Mouse (Mus musculus): ENCODE data around the gene Grpr.

Gene Grpr

DNA sequence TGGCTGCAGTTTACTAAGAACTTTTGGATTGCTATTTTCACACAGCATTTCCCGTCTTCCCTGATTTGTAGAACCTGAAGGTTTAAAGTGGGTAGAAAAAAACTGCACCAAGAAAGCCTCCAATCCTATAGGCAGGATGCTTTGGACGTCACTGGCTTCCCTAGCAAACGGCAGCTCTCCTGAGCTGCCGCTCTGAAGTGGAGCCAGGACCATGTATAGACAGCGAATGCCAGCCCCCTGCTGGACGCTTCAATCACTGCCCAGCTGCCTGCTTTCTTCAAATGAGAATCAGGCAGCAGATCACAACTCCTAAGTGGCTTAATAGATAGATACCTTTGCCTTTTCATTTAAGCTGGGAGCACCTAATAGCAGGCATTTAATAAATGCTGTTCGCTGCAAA, at the start of gene Grpr:
Grpr (minus strand) TSS at position 12 of the 400 bp plus-strand sequence.
- DNase-seq (ENCODE audit: low spot score) = peak; percentile 50

DNA sequence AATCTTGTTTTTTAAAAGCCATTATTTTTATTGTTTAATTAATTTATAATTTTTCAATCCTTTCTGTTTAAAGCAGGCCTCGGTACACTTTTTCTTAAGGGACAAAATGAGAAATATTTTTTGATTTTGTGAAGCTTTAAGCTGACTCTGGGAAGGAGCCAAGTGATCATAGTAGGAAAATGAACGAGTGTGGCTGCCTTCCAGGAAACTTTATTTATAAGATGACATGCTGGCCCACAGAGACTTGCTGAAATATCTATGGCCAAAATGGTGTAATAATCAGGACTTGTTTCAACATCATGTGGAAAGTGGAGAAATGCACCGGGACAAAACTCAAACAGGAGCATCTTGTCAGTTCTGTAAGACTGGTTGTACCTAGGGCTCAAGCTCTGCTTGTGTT, 11.0 kb upstream of the Grpr start:
- no peak for DNase-seq (ENCODE audit: low spot score)

DNA sequence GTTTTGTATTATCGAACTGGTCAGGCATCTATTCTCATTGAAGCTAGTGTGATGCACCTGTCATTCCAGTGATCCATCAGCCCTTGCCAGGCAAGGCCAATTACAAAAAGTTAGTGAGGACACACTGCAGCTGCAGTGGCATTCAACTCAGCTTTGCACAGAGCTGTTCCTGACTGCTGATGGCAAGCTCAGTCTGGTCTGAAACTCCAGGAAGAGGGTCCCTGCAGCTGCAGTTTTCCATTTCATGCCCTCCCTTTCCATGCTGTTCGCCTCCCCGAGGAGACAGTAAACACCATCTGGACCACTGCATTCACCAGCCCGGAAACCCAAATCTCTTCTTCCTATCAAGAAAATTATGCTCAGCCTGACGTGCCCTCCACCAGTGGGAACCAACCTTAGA, 2.4 kb downstream of the Grpr start:
- no peak for DNase-seq (ENCODE audit: low spot score)

DNA sequence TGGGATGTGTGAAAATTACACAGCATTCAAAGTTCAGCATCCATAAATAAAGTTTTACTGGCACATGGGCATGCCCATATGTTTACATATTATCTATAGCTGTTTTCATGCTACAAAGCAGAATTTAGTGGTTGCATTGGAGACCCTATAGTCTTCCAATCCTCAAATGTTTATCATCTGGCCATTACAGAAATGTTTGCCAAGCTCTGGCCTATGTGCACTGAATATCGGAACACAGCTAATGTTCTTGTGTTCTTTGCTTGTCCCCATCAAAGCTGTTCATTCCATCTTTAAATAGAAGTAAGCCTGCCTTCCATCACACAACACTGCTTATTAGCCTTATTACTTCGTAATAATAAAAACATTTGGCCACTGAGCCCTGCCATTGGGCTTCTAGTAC, 16.6 kb downstream of the Grpr start:
- no peak for DNase-seq (ENCODE audit: low spot score)

DNA sequence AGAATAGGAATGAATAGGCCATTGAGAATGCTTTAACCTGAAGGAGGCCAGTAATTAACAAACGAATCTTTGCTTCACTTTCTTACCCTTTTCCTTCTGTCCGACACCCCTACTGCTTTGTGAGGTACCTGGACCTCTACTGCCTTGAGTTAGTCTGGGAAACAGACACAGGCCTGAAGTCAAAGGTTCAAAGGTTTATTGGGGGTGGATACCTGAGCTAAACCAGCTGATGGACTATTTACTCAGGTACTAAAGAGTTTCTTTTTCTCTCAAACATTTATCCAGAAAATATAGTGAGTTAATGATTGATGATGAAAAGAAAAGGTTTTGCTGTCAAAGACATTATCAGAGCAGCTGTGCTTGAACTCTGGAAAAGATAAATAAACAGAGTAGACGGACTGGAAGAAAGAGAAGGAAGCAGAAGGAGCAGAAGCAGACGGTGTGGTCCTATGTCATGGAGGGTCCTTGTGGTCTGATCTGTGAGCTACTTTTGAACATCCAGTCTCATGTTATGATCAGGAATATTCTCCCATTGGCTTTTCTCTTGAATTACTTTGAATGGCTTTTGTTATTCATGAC, 30.4 kb downstream of the Grpr start:
- DNase-seq (ENCODE audit: low spot score) = no peak

DNA sequence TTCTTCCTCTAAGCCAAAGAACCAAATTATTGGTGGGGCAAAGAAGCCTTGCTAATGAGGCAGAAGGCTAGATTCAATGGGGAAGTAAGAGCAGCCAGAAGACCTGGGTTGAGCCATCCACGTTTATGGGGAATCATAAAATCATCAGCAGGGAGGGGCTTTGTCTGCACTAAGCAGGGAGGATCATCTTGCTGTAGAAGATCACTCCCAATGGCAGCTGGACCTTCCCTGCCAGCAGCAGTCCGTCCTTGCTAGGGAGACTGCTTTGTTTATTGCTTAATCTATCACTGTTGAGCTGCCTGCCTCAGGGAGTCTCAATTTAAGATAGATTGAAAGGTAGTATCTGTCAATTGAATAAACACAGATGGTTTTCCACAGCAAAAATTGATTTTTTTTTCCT, 37.7 kb downstream of the Grpr start:
- DNase-seq (ENCODE audit: low spot score) = no peak

DNA sequence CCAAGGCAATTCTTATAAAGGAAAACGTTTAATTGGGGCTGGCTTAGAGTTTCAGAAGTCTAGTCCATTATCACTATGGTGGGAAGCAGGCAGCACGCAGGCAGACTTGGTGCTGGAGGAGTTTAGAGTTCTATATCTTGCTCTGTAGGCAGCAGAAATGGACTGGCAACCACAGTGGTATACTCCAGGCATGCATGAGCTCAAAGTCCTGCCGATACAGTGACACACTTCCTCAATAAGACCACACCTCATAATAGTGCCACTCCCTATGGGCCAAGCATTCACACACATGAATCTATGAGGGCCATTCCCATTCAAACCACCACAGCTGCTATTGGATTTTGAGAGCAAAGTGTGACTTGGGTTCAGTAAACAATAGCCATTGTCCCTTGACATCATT, 47.4 kb downstream of the Grpr start:
- no peak for DNase-seq (ENCODE audit: low spot score)
